Mouse (Mus musculus): ENCODE data around the gene Mien1.

Gene Mien1

DNA sequence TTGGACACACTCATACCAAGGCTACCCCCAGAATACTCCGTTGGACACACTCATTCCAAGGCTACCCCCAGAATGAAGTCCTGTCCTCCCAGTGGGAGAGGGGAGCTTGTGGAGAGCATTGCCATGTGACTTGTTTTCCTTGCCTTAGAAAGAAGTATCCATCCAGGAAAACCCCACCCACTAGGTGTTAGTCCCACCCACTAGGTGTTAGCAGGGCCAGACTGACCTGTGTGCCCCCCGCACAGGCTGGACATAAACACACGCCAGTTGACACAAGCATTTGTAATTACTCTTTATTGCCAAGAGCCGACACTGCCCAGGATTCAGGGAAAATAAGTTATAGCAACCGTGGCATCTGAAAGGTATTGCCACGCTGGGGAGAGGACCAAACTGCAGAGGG lies 1.4 kb downstream of the Mien1 start:
- in situ Hi-C loops (cut with MboI, MseI) = loop anchor here in 1 of 2 experiments (25.0 kb wide), 1 partner anchor 200 kb away; the partner anchor contains the start of genes Gm12355, Gsdma2 and Gsdma3

DNA sequence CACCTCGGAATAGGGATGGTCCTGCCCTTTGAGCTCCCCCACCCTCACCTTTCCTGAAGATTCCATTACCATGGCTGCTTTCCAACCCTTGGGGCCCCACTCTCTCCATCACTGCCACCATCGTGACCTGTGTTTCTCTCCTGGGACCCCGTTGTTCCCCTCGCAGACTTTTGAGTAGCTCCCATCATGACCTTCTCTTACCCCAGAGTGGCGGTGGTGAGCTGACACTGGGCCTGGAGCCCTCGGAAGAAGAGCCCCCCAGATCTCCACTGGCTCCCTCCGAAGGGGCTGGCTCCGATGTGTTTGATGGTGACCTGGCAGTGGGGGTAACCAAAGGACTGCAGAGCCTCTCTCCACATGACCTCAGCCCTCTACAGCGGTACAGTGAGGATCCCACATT lies 3.1 kb downstream of the Mien1 start:
- in situ Hi-C loops (cut with MboI, MseI) = loop anchor here in 1 of 2 experiments (25.0 kb wide), 1 partner anchor 202 kb away; the partner anchor contains the start of genes Gm12355, Gsdma2 and Gsdma3

DNA sequence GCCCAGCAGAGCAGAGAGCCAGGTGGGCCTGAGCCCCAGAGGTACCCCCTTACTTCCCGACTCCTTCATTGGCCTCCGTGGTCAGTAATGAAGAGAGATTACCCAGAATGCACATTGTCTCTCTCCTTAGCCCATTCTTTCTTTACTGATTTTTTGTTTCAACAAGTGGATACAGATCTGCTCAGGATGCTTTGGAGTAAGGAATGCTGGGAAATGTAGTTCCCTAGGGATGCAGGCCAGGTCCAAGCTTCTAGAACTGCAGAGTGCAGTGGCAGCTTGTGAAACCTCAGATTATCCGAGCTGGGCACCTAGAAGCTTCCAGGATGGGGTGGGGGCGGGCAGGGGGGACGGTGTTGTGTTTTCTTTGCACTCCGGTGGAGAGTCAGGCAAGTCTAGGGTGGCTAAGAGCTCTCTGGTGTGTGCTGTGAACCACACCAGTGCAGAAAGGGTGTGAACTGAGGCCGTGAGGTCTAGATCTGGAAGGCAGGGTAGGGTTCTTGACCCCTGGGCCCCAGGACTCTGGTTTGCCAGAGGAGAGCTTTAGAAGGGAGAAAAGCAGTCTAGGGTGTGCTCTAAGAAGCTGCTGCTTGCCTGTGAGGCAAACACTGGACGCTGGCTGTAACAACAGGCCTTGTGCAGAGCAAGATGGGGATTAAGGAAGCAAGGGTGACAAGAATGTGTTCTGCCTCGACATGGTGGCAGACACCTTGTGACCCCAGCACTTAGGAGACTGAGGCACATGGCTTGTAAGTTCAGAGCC lies 6.9 kb downstream of the Mien1 start:
- in situ Hi-C loops (cut with MboI, MseI) = loop anchor here in 1 of 2 experiments (25.0 kb wide), 1 partner anchor 205 kb away; the partner anchor contains the start of genes Gm12355, Gsdma2 and Gsdma3

DNA sequence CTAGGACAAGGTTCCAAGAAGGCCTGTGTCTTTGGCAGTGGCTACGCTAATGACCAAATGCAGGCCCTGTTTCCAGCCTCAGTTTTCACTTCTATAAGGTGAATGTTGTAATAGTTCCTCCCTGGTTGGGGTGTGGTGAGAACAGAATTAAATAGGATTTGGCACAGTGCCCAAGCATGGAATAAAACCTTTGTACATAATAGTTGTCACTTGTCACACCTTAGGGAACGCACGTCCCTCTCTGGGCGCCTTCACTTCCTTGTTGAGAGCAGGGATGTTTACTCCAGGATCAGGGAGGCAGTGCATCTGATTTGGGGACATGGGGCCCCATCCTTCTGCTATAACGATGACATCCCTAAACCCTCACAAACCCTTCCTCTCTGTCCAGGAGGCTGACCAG lies 10.4 kb downstream of the Mien1 start:
- in situ Hi-C loops (cut with MboI, MseI) = loop anchor here in 1 of 2 experiments (25.0 kb wide), 1 partner anchor 209 kb away; the partner anchor contains the start of genes Gm12355, Gsdma2 and Gsdma3

DNA sequence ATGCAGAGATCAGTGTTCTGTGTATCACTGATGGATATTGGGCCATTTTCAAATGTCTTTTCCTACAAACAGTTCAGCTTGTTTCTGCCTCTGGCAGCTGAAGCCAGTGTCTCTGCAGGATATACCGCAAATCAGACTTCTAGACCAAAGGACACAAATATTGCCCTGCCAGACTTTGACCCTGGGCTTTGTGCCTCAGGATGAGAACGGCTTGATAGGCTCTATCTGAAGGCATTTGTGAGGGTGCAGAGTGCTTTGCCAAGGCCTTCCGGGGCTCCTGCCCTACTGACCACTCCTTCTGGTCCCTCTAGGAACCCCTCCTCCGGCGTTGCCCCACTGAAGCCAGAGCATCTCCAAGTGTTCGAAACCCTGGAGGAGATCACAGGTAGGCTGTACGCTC lies 12.2 kb downstream of the Mien1 start:
- in situ Hi-C loops (cut with MboI, MseI) = loop anchor here in 1 of 2 experiments (25.0 kb wide), 1 partner anchor 211 kb away; the partner anchor contains the start of genes Gm12355, Gsdma2 and Gsdma3

DNA sequence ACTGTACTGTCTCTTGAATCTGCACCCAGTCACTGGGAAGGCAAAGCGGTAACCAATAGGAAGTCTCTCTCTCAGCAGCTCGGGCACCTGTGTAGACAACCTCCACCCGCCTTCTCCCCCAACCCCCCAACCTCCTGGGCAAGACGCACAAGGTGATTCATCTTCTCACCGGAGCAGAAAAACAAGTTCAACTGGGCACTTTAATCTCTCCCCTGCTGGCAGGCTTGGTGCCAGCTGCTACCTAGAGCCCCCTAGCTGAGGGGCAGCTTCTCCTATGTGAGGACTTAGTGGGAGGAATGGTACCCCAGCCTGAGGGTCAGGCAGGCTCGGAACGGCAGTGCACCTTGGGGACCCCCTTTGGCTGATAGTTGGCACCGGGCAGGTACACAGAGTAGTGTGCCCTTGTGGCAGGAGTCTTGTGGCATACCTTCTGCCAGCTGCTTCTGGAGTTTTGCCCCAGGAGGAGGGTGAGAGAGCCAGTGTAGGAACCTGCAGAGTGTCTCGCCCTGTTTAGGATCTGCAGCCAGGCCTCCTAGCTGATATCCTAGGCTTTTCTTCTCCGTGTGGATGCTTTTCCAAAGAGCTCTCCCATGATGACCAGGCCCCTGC lies 19.7 kb downstream of the Mien1 start:
- in situ Hi-C loops (cut with MboI, MseI) = no loop called here

DNA sequence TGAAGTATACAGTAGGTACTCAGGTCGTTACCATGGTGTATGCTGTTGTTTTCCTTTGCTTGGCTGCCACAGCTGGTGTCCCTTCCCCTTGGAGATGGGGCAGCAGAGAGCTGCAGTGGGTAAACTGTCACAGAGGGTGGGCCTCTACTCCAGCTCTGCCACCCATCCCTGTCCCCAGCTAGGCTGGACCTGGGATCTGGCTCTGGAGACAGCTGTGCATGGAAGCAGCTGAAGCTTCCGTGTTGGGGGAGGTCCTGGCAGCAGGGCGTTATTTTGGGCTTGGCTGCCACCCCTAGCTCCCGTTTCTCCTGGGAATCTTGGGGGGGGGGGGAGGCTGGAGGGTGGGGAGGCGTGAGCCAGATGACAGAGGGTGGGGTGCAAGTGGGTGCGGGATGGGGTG lies 20.5 kb downstream of the Mien1 start:
- in situ Hi-C loops (cut with MboI, MseI) = no loop called here

DNA sequence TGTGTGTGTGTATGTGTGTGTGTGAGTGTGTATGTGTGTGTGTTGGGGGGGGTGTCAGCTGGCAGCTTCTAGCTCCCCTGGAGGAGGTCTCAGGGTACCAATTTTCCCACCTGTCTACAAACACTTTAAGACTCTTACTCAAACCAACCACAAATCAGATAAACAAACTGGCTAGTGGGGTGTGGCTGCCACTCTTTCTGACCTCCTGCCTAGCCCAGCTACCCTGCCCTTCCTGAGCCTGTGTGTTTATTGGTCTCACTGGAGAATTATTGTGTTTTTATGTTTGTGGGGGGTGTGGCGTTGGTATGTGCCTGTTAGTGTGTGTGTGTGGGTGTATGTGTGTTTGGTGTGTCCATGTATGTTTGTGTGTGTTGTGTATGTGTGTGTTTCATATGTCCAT lies 21.7 kb downstream of the Mien1 start:
- in situ Hi-C loops (cut with MboI, MseI) = no loop called here

DNA sequence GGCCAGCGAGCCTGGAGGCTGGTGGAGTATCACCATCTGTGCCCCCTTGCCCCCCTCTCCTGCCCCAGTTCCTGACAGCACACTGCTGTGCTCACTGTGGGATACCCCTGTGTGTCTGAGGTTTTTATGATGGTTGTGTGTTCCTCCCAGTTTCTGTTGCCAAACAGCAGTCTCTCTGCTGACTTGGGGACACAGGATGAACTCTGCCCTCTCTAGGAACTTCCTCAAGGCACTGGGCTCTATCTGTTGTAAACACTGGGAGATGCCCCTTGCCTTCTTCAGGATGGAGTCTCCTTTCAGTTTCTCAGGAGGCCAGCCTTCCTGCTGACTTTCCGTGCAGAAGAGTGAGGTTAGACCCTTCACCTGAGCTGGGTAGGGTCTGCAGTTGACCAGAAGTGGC lies 24.6 kb downstream of the Mien1 start:
- in situ Hi-C loops (cut with MboI, MseI) = no loop called here

DNA sequence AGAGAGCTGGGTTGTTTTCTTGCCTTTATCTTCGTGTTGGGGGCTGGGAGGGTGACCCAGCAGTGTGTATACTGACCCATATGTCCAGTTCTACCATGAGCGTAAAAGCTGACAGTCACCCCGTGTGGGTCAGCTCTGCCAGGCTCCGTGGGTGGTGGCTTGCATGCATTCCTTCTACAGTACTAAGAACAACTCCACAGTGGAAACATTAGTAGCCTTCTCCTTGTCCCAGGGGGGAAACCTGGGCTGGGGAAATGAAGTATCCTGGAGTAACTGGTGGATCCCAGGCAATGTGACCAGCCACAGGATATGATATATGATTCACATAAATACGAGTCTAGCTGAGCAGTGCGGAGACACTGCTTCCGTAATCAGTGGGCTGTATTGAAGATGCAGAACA lies 25.1 kb downstream of the Mien1 start:
- in situ Hi-C loops (cut with MboI, MseI) = no loop called here

DNA sequence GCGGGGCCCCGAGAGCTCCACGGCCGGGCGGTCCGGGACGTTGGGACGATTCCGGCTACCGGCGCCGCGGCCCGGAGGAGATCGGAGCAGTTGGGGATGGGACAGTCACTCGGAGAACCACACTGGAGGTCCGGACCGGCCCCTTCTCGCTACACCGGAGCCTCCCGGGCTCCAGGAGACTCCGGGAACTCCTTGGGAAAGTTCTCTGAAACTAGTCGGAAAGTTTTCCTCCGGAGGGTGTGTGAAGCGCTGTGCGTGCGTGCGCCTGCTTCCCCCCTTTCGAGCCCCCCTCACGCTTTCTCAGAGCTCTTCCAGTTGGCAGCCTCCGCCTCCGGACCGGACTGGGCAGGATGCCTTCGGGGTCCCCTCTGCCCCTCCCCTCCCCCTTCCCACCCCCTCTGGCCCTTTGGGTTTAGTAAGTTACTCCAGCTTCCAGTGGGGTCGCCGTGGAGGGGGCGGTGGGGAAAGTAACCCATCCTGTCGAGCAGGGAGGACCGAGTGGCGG lies 25.9 kb downstream of the Mien1 start:
- in situ Hi-C loops (cut with MboI, MseI) = no loop called here

DNA sequence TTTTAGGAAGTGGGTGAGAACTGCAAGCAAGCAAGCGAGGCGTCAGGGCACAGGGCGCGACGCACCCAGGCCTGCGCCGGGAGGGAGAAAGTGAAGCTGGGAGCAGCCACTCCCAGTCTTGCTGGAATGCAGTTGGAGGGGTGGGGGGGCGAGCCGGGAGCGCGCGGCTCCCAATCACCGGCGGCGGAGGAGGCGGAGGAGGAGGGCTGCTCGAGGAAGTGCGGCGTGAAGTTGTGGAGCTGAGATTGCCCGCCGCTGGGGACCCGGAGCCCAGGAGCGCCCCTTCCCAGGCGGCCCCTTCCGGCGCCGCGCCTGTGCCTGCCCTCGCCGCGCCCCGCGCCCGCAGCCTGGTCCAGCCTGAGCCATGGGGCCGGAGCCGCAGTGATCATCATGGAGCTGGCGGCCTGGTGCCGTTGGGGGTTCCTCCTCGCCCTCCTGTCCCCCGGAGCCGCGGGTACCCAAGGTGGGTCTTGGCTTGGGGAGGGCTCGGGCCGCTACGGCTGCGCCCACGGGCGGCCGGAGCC lies 26.5 kb downstream of the Mien1 start, which contains the start of gene Erbb2:
Erbb2 (plus strand) TSS at position 198 of the 524 bp plus-strand sequence.
- in situ Hi-C loops (cut with MboI, MseI) = no loop called here

DNA sequence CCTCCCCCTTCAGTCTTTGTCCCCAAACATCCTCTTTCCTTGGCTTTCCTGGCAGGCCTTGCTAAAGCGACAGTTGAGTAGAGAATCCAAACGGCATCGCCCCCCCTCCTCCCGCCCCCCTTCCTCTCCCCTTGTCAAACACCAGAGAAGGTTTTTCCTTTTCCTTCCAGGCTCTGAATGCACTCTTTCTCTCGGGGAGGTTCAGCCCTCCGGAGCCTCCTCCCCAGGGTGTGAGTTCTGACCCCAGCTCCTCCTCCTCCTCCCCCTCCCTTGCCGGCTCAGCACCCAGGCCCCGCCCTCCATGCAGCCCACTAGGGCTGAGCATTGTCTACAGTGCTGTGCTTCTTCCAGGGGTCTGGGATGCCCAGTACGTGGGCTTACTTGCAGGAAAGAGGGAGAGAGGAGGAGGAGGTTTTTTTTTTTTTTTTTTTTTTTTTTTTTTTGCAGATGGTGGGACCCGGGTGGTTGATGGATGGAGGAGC lies 29.4 kb downstream of the Mien1 start:
- in situ Hi-C loops (cut with MboI, MseI) = no loop called here

DNA sequence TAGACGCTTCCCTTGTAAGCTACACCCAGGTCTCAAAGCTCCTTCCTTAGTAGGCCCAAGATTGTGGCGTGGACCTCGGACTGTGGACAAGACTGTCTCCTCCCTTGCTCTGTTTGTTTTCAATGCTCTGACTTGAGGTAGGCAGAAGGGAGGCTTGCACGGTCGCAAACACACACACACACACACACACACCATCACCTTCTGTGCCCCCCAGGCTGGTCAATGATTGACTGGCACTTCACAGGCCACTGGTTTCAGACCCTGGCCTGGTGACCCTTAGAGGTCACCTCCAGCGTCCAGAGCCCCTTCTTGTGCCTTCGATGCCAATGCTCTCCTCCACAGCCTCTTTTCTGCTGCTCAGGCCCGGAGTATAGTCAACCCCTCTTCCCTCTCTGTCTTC lies 29.9 kb downstream of the Mien1 start:
- in situ Hi-C loops (cut with MboI, MseI) = no loop called here

DNA sequence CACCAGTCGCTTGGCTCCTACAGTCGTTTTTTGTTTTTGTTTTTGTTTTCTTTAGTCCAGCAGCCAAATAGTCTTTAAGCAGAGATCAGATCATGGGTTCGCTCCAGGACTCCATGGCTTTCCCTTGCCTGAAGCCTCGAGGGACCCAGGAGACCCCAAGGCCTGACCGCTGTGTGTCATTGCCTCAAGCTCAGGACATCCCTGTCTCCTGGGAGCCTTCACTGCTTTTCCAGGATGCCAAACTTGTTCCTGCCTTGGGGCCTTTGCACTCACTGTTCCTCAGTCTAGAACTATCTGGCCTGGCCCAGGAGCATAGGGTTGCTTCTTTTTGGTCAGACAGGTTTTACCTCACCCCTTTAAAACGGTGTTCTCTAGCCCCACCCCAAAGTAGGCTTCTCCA lies 32.2 kb downstream of the Mien1 start:
- in situ Hi-C loops (cut with MboI, MseI) = no loop called here

DNA sequence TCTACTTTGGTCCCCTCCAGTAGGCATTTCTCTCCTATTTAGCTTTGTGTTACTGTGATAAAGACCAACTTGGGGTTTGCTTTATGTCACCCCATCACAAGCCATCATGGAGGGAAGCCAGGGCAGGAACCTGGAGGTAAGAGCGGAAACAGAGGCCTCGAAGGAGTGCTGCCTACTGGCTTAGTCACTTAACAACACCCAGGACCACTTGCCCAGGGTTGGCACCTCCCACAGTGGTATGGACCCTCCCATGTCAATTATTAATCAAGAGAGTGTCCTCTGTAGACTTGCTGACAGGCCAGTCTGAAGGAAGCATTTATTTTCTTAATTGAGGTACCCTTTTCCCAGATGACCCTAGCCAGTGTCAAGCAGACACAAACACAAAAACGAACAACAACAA lies 38.0 kb downstream of the Mien1 start:
- in situ Hi-C loops (cut with MboI, MseI) = no loop called here

DNA sequence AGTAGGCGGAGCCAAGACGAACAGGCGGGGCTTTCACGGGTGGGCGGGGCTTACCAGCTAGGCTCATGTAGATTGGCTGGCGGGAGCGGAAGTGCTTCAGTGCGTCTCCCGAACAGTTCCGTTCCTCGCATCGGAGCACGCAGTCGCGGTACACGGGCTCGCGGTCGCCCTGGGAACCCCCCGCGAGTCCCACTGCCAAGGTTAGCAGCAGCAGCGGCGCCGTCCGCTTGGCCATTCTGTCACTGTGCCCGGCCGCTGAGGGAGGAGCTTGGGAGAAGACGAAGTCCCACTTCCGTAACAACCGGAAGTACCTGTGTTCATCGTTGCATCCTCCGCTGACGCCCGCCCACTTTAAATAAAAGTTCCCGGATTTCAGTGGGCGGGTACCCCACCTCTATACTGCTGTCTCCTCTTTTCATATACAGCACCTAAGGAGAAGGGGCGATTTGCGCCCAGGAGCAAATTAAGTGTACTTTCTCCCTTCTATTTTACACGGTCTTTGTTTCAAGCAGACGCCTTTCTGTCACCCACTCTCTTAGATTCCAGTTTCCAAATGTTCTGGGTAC lies 38.5 kb downstream of the Mien1 start, which contains the start of gene Pgap3:
Pgap3 (minus strand) TSS at position 330 of the 566 bp plus-strand sequence.
- in situ Hi-C loops (cut with MboI, MseI) = no loop called here

DNA sequence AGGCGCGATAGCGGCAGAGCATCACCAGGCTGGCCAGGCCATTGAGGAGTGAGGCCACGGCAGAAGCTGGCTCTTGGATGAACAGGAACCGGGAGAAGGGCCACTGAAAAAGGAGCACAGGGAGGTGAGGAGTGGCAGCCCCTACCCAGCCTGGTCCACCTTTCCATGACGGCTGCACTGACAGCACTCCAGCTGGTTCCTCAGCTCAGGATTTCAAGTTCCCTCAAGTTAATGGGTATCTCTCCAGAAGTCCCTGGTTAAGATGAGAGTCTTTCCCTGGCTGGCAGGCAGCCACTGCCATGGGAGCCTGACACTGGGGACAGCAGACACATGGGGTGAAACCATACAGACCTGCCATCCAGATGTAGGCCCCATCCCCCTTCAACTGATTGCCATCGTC lies 40.8 kb downstream of the Mien1 start:
- in situ Hi-C loops (cut with MboI, MseI) = no loop called here

DNA sequence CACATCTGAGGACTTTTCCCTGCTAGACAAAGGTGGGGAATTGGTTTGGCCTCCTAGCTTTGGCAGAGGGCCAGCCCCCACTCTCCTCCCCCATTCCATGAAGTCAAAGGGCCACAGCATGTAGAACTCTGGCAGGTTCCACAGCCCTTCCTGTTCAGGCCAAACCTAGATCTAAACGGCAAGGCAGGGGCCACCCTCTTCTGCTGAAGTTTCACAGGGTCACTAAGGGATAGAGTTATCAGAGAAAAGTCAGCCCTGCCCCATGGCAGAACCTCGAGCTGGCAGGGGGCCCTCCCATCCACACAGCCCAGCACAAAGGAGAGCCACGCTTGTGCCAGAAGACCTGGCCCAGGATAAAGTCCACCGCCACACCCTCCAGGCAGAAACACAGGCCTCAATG lies 43.8 kb downstream of the Mien1 start:
- in situ Hi-C loops (cut with MboI, MseI) = no loop called here

DNA sequence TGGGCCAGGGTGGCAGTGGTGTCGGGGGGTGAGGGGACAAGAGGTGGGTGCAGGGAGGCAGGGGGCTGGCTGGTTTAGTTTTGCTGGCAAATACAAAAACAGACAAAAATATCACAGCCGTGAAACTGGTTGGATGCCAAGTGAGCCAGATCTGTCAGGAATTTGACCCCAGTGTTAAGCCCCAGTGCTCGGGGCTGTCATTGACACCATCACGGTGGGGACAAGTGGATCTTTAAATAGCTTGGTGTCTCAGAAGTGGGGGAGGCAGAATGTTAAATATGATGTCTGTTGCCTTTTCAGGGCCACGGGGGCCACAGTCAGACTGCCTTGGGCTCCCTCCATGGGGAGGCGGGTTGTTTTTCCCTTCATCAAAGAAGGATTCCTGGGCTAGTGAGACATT lies 44.5 kb downstream of the Mien1 start:
- in situ Hi-C loops (cut with MboI, MseI) = no loop called here

DNA sequence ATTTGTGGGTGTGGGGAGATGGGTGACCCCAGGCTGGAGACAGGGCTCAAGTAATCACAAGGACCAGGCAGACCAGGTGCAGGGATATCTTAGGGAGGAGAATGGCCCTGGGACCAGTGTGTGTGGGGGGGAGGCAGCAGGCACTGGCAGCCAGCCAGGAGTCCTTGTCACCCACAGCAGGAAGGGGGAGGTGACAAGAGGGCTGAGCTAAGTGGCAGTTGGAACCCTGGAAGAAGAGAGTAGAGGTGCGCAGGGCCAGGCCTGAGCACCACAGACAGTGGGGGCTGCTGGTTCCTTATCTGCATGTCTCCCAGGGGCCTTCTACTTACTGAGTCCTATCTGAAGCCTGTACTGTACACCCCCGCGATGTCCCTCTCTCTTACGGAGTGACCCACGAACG lies 45.5 kb downstream of the Mien1 start:
- in situ Hi-C loops (cut with MboI, MseI) = no loop called here

DNA sequence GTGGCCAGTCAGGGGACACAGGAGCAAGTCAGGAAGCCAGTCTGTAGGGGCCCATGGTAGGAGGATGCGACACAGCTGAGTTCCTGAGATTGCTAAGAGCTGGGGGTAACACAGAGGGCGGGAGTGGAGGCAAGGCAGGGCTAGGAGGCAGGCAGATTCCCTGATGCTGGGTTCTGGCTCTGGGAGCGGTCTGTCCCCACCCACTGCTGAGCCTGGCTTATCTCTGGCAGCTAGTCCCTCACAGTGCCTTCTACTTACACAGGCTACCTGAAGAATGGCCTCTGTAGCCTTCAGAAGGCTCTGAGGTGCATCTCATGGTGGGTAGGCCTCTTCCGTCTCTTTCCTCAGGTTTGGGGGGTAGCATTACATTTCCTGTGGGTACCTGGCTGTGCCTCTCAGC lies 46.1 kb downstream of the Mien1 start:
- in situ Hi-C loops (cut with MboI, MseI) = no loop called here
